In genomic region chr10:89216078-89216477, GRCm38 (mm10) we compare ENCODE assay signal across 19 mouse cellular contexts.
"Had no signal": no experiment of that assay in that cellular context is flagged by ENCODE, and none has a peak within 500 bp of the region (broad histone marks: within the 10 kb centered on the region; RNA-seq: fewer than 3 reads in every experiment).

No protein-coding gene starts in this region.

- H3K9me3 ChIP-seq: limb, embryonic 12.5 days; limb, embryonic 15.5 days; midbrain, embryonic 13.5 days had no signal

- H3K9ac ChIP-seq: limb, embryonic 12.5 days; limb, embryonic 15.5 days; liver, embryonic 14.5 days; liver, postnatal 0 days; lung, embryonic 14.5 days; midbrain, embryonic 13.5 days had no signal

- H3K27ac ChIP-seq: kidney, postnatal 0 days; layer of hippocampus, adult 2 months; limb, embryonic 12.5 days; limb, embryonic 15.5 days; liver, embryonic 14.5 days; macrophage; midbrain, embryonic 13.5 days; stomach, postnatal 0 days had no signal

- H3K4me2 ChIP-seq: limb, embryonic 12.5 days; limb, embryonic 15.5 days; liver, embryonic 11.5 days; lung, embryonic 14.5 days; midbrain, embryonic 13.5 days had no signal

- H3K4me1 ChIP-seq: limb, embryonic 12.5 days; limb, embryonic 15.5 days; midbrain, embryonic 13.5 days had no signal

- DNase-seq: kidney, postnatal 25 days; layer of hippocampus, adult 9-11 months; liver, postnatal 0 days; lung, embryonic 14.5 days; right cerebral cortex, postnatal 4 days; thymus, adult 2 months; thymus, postnatal 14 days; thymus, postnatal 4 days had no signal

- ATAC-seq: liver, postnatal 0 days; lung, postnatal 0 days; midbrain, embryonic 13.5 days; midbrain, embryonic 16.5 days had no signal

- H3K4me3 ChIP-seq: layer of hippocampus, adult 2 months; limb, embryonic 12.5 days; limb, embryonic 15.5 days; midbrain, embryonic 13.5 days had no signal

- H3K36me3 ChIP-seq: limb, embryonic 12.5 days; limb, embryonic 15.5 days; midbrain, embryonic 13.5 days had no signal

- H3K27me3 ChIP-seq: limb, embryonic 12.5 days; limb, embryonic 15.5 days; midbrain, embryonic 13.5 days had no signal
